Mouse (Mus musculus): ENCODE measurements around the gene Defb20. TPM values are rescaled to one million over a fixed set of nuclear protein-coding genes. Genes with fewer than 3 reads are reported as not detected.

Defb20 gene
- polyA plus RNA-seq, 1 experiment from 2014 or later: not detected

- H3K4me2 ChIP-seq: no peak overlapping the region
- H3K27ac ChIP-seq (ENCODE audit: low read depth, low read length): no peak overlapping the region
- no peak overlapping the region for H3K4me3 ChIP-seq (ENCODE audit: low read depth, low read length)
- no peaks in the 10 kb centered on the region for H3K9me3 ChIP-seq (replicated peaks; ENCODE audit: control insufficient read depth, low read length)
- H3K9ac ChIP-seq (ENCODE audit: low read depth, low read length): no peak overlapping the region
- WGBS (ENCODE audit: insufficient replicate concordance): 80% methylated on average over 3 of the region's 3 CpGs
- ATAC-seq (replicated peaks; ENCODE audit: insufficient number of reproducible peaks, low FRiP score, low TSS enrichment): no peak
- no peaks in the 10 kb centered on the region for H3K4me1 ChIP-seq (ENCODE audit: control insufficient read depth, insufficient read depth, low read length)
- H3K27me3 ChIP-seq (ENCODE audit: control insufficient read depth, insufficient read depth, low read length): no peaks in the 10 kb centered on the region
- no peaks in the 10 kb centered on the region for H3K36me3 ChIP-seq (ENCODE audit: control insufficient read depth, insufficient read depth, low read length)
These were observed 4.0 kb downstream of the Defb20 start for GRCm38 (mm10) chr2:152480881-152481280.

GRCm38 (mm10) chr2:152481726-152482125, 4.9 kb downstream of the Defb20 start:
- Histone ChIP-seq H3K4me1 (ENCODE audit: control insufficient read depth, insufficient read depth, low read length) (no peaks in the 10 kb centered on the region), H3K4me3 (ENCODE audit: low read depth, low read length) (no peak overlapping the region), H3K27me3 (ENCODE audit: control insufficient read depth, insufficient read depth, low read length) (no peaks in the 10 kb centered on the region), H3K36me3 (ENCODE audit: control insufficient read depth, insufficient read depth, low read length) (no peaks in the 10 kb centered on the region), H3K9ac (ENCODE audit: low read depth, low read length) (no peak overlapping the region), H3K27ac (ENCODE audit: low read depth, low read length) (no peak overlapping the region), H3K9me3 (replicated peaks; ENCODE audit: control insufficient read depth, low read length) (no peaks in the 10 kb centered on the region), H3K4me2 (no peak overlapping the region)
- 82% methylated on average over 7 of the region's 7 CpGs for whole genome bisulfite sequencing (ENCODE audit: insufficient replicate concordance)
- ATAC-seq (replicated peaks; ENCODE audit: insufficient number of reproducible peaks, low FRiP score, low TSS enrichment): no peak

- 65% methylated on average over 2 of the region's 2 CpGs for WGBS (ENCODE audit: insufficient replicate concordance)
These were observed 10.2 kb downstream of the Defb20 start for GRCm38 (mm10) chr2:152487024-152487423.

GRCm38 (mm10) chr2:152490038-152490437, 13.2 kb downstream of the Defb20 start, which contains the start of gene Defb22:
TSS of gene Defb22 (minus strand) at chr2:152490138.
- no peaks in the 10 kb centered on the region for H3K36me3 ChIP-seq (ENCODE audit: control insufficient read depth, insufficient read depth, low read length)
- H3K9ac ChIP-seq (ENCODE audit: low read depth, low read length): no peak within 1 kb of the TSS
- no peak within 1 kb of the TSS for H3K4me3 ChIP-seq (ENCODE audit: low read depth, low read length)
- H3K27me3 ChIP-seq (ENCODE audit: control insufficient read depth, insufficient read depth, low read length): no peaks in the 10 kb centered on the region
- H3K4me2 ChIP-seq: no peak within 1 kb of the TSS
- no peaks in the 10 kb centered on the region for H3K4me1 ChIP-seq (ENCODE audit: control insufficient read depth, insufficient read depth, low read length)
- no peak within 1 kb of the TSS for H3K27ac ChIP-seq (ENCODE audit: low read depth, low read length)
- H3K9me3 ChIP-seq (replicated peaks; ENCODE audit: control insufficient read depth, low read length): no peaks in the 10 kb centered on the region
- ATAC-seq (replicated peaks; ENCODE audit: insufficient number of reproducible peaks, low FRiP score, low TSS enrichment): no peak

More at GRCm38 (mm10) chr2:152487024-152487423, 10.2 kb downstream of the Defb20 start:
- ATAC-seq (replicated peaks; ENCODE audit: insufficient number of reproducible peaks, low FRiP score, low TSS enrichment): no peak
- no peaks in the 10 kb centered on the region for H3K9me3 ChIP-seq (replicated peaks; ENCODE audit: control insufficient read depth, low read length)
- H3K4me1 ChIP-seq (ENCODE audit: control insufficient read depth, insufficient read depth, low read length): no peaks in the 10 kb centered on the region
- no peaks in the 10 kb centered on the region for H3K27me3 ChIP-seq (ENCODE audit: control insufficient read depth, insufficient read depth, low read length)
- no peak overlapping the region for H3K9ac ChIP-seq (ENCODE audit: low read depth, low read length)
- H3K4me3 ChIP-seq (ENCODE audit: low read depth, low read length): no peak overlapping the region
- no peaks in the 10 kb centered on the region for H3K36me3 ChIP-seq (ENCODE audit: control insufficient read depth, insufficient read depth, low read length)
- H3K4me2 ChIP-seq: no peak overlapping the region
- H3K27ac ChIP-seq (ENCODE audit: low read depth, low read length): no peak overlapping the region

GRCm38 (mm10) chr2:152493151-152493550, 16.3 kb downstream of the Defb20 start:
- H3K9me3 ChIP-seq (replicated peaks; ENCODE audit: control insufficient read depth, low read length): no peaks in the 10 kb centered on the region
- H3K27ac ChIP-seq (ENCODE audit: low read depth, low read length): no peak overlapping the region
- 79% methylated on average over 6 of the region's 6 CpGs for WGBS (ENCODE audit: insufficient replicate concordance)
- H3K4me1 ChIP-seq (ENCODE audit: control insufficient read depth, insufficient read depth, low read length): no peaks in the 10 kb centered on the region
- H3K36me3 ChIP-seq (ENCODE audit: control insufficient read depth, insufficient read depth, low read length): no peaks in the 10 kb centered on the region
- H3K4me2 ChIP-seq: no peak overlapping the region
- no peak overlapping the region for H3K9ac ChIP-seq (ENCODE audit: low read depth, low read length)
- H3K4me3 ChIP-seq (ENCODE audit: low read depth, low read length): no peak overlapping the region
- no peaks in the 10 kb centered on the region for H3K27me3 ChIP-seq (ENCODE audit: control insufficient read depth, insufficient read depth, low read length)
- ATAC-seq (replicated peaks; ENCODE audit: insufficient number of reproducible peaks, low FRiP score, low TSS enrichment): no peak

GRCm38 (mm10) chr2:152498020-152498419, 21.2 kb downstream of the Defb20 start:
- no peaks in the 10 kb centered on the region for H3K9me3 ChIP-seq (replicated peaks; ENCODE audit: control insufficient read depth, low read length)
- no peaks in the 10 kb centered on the region for H3K27me3 ChIP-seq (ENCODE audit: control insufficient read depth, insufficient read depth, low read length)
- H3K4me1 ChIP-seq (ENCODE audit: control insufficient read depth, insufficient read depth, low read length): no peaks in the 10 kb centered on the region
- ATAC-seq (replicated peaks; ENCODE audit: insufficient number of reproducible peaks, low FRiP score, low TSS enrichment): no peak
- 75% methylated on average over 6 of the region's 6 CpGs for WGBS (ENCODE audit: insufficient replicate concordance)
- H3K4me2 ChIP-seq: no peak overlapping the region
- no peak overlapping the region for H3K4me3 ChIP-seq (ENCODE audit: low read depth, low read length)
- no peak overlapping the region for H3K27ac ChIP-seq (ENCODE audit: low read depth, low read length)
- no peak overlapping the region for H3K9ac ChIP-seq (ENCODE audit: low read depth, low read length)
- no peaks in the 10 kb centered on the region for H3K36me3 ChIP-seq (ENCODE audit: control insufficient read depth, insufficient read depth, low read length)

GRCm38 (mm10) chr2:152500204-152500862, 23.5 kb downstream of the Defb20 start:
- Histone ChIP-seq H3K27ac (ENCODE audit: low read depth, low read length) (no peak overlapping the region), H3K9ac (ENCODE audit: low read depth, low read length) (no peak overlapping the region), H3K27me3 (ENCODE audit: control insufficient read depth, insufficient read depth, low read length) (no peaks in the 10 kb centered on the region), H3K36me3 (ENCODE audit: control insufficient read depth, insufficient read depth, low read length) (no peaks in the 10 kb centered on the region), H3K4me1 (ENCODE audit: control insufficient read depth, insufficient read depth, low read length) (no peaks in the 10 kb centered on the region), H3K4me3 (ENCODE audit: low read depth, low read length) (no peak overlapping the region), H3K9me3 (replicated peaks; ENCODE audit: control insufficient read depth, low read length) (no peaks in the 10 kb centered on the region), H3K4me2 (no peak overlapping the region)
- no peak for ATAC-seq (replicated peaks; ENCODE audit: insufficient number of reproducible peaks, low FRiP score, low TSS enrichment)
- 51% methylated on average over 7 of the region's 7 CpGs for WGBS (ENCODE audit: insufficient replicate concordance)

- no peaks in the 10 kb centered on the region for H3K9me3 ChIP-seq (replicated peaks; ENCODE audit: control insufficient read depth, low read length)
- no peak overlapping the region for H3K9ac ChIP-seq (ENCODE audit: low read depth, low read length)
- no peak for ATAC-seq (replicated peaks; ENCODE audit: insufficient number of reproducible peaks, low FRiP score, low TSS enrichment)
- 72% methylated on average over 6 of the region's 6 CpGs for WGBS (ENCODE audit: insufficient replicate concordance)
- H3K27me3 ChIP-seq (ENCODE audit: control insufficient read depth, insufficient read depth, low read length): no peaks in the 10 kb centered on the region
- H3K36me3 ChIP-seq (ENCODE audit: control insufficient read depth, insufficient read depth, low read length): no peaks in the 10 kb centered on the region
- no peak overlapping the region for H3K27ac ChIP-seq (ENCODE audit: low read depth, low read length)
- no peak overlapping the region for H3K4me3 ChIP-seq (ENCODE audit: low read depth, low read length)
- no peak overlapping the region for H3K4me2 ChIP-seq
- H3K4me1 ChIP-seq (ENCODE audit: control insufficient read depth, insufficient read depth, low read length): no peaks in the 10 kb centered on the region
These were observed 24.0 kb downstream of the Defb20 start for GRCm38 (mm10) chr2:152500863-152501229.

- Histone ChIP-seq H3K4me2 (no peak overlapping the region), H3K27ac (ENCODE audit: low read depth, low read length) (no peak overlapping the region), H3K4me1 (ENCODE audit: control insufficient read depth, insufficient read depth, low read length) (no peaks in the 10 kb centered on the region), H3K4me3 (ENCODE audit: low read depth, low read length) (no peak overlapping the region), H3K36me3 (ENCODE audit: control insufficient read depth, insufficient read depth, low read length) (no peaks in the 10 kb centered on the region), H3K27me3 (ENCODE audit: control insufficient read depth, insufficient read depth, low read length) (no peaks in the 10 kb centered on the region), H3K9ac (ENCODE audit: low read depth, low read length) (no peak overlapping the region), H3K9me3 (replicated peaks; ENCODE audit: control insufficient read depth, low read length) (no peaks in the 10 kb centered on the region)
- no peak for ATAC-seq (replicated peaks; ENCODE audit: insufficient number of reproducible peaks, low FRiP score, low TSS enrichment)
- WGBS (ENCODE audit: insufficient replicate concordance): 79% methylated on average over 2 of the region's 2 CpGs
These were observed 27.1 kb downstream of the Defb20 start for GRCm38 (mm10) chr2:152503950-152504349.
